In genomic region chr17:56345364-56345763, GRCm38 (mm10) we compare ENCODE assay signal across 19 mouse cellular contexts. TPM values are rescaled to one million over a fixed set of nuclear protein-coding genes. Genes with fewer than 3 reads are reported as not detected.
"Had no signal": no experiment of that assay in that cellular context is flagged by ENCODE, and none has a peak within 500 bp of the region (broad histone marks: within the 10 kb centered on the region; RNA-seq: fewer than 3 reads in every experiment).

No protein-coding gene starts in this region.

- H3K9ac ChIP-seq: embryonic facial prominence, embryonic 12.5 days; embryonic facial prominence, embryonic 13.5 days; embryonic facial prominence, embryonic 15.5 days; forebrain, embryonic 12.5 days; forebrain, embryonic 13.5 days; forebrain, embryonic 15.5 days; forebrain, postnatal 0 days had no signal

- ATAC-seq: forebrain, embryonic 13.5 days; forebrain, embryonic 14.5 days; forebrain, embryonic 15.5 days; forebrain, embryonic 16.5 days; forebrain, postnatal 0 days had no signal

- H3K27ac ChIP-seq: embryonic facial prominence, embryonic 10.5 days; embryonic facial prominence, embryonic 12.5 days; embryonic facial prominence, embryonic 13.5 days; embryonic facial prominence, embryonic 15.5 days; forebrain, embryonic 10.5 days; forebrain, embryonic 13.5 days; forebrain, embryonic 15.5 days; gastrocnemius, adult 2 months; heart, adult 2 months had no signal

- H3K9me3 ChIP-seq: embryonic facial prominence, embryonic 10.5 days; embryonic facial prominence, embryonic 12.5 days; embryonic facial prominence, embryonic 13.5 days; embryonic facial prominence, embryonic 15.5 days; forebrain, embryonic 10.5 days; forebrain, embryonic 12.5 days; forebrain, embryonic 13.5 days; forebrain, embryonic 15.5 days had no signal

- H3K4me3 ChIP-seq: embryonic facial prominence, embryonic 10.5 days; embryonic facial prominence, embryonic 12.5 days; embryonic facial prominence, embryonic 13.5 days; embryonic facial prominence, embryonic 15.5 days; erythroblast, embryonic 14.5 days; forebrain, embryonic 10.5 days; forebrain, embryonic 12.5 days; forebrain, embryonic 13.5 days; forebrain, embryonic 15.5 days; gastrocnemius, adult 2 months; heart, adult 2 months had no signal

- H3K36me3 ChIP-seq: forebrain, embryonic 15.5 days had no signal

- H3K27me3 ChIP-seq: embryonic facial prominence, embryonic 12.5 days; embryonic facial prominence, embryonic 13.5 days; embryonic facial prominence, embryonic 15.5 days; forebrain, embryonic 12.5 days; forebrain, embryonic 13.5 days; forebrain, embryonic 15.5 days had no signal

- H3K4me1 ChIP-seq: embryonic facial prominence, embryonic 12.5 days; embryonic facial prominence, embryonic 13.5 days had no signal

- H3K4me2 ChIP-seq: embryonic facial prominence, embryonic 12.5 days; embryonic facial prominence, embryonic 13.5 days; embryonic facial prominence, embryonic 15.5 days; forebrain, embryonic 12.5 days; forebrain, embryonic 13.5 days; forebrain, embryonic 15.5 days had no signal

RNA-seq across cellular contexts. Expression of gene Arrdc5, which starts 45.3 kb away (rescaled TPM):
- polyA plus RNA-seq: cortical plate, adult 2 months; embryonic facial prominence, embryonic 10.5 days; embryonic facial prominence, embryonic 11.5 days; embryonic facial prominence, embryonic 12.5 days; embryonic facial prominence, embryonic 13.5 days; embryonic facial prominence, embryonic 14.5 days; embryonic facial prominence, embryonic 15.5 days; erythroblast, embryonic 14.5 days; forebrain, embryonic 10.5 days; forebrain, embryonic 11.5 days; forebrain, embryonic 12.5 days; forebrain, embryonic 13.5 days; forebrain, embryonic 14.5 days; forebrain, embryonic 15.5 days; forebrain, embryonic 16.5 days; forebrain, postnatal 0 days; frontal cortex, adult 2 months; heart, adult 2 months had no signal
